Mouse (Mus musculus): ENCODE results near the gene Wars. TPM values are rescaled to one million over a fixed set of nuclear protein-coding genes. Genes with fewer than 3 reads are reported as not detected.

The Wars gene
- polyA plus RNA-seq, 1 experiment from 2014 or later, result 101 TPM

DNA sequence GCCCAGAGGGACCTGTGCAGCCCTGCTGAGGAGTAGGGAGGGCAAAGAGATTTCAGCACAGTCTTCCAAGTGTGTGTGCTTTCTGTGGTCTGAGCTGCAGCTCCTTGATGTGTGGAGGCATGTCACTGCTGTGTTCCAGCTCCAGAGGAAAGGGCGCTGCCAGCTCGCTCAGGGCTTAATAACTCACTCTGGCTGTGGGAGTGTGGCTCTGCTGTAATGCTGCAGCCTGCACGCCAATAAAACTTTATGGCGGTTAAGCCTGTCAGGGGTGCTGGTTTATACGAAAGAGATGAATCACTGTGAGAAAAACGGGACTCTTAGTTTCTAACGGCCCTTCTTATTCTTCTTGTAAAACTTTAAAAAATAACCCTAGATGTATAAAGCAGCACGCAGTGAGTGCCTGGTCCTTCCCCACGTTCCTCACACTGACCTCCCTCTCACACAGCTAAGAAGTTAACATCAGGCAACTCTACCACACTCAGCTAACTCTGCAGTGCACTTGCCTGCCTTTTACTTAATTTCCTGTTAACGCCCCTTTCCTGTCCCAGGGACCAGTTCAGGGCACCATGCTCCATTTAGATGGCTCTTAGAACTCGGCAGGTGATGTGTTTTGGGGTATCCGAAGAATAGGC, 20.9 kb upstream of the Wars start:
- DNase-seq (ENCODE audit: low spot score), result no peak
- H3K9me3 ChIP-seq (ENCODE audit: control insufficient read depth, low read length), result no peaks in the 10 kb centered on the region
- no peak overlapping the region for H3K27ac ChIP-seq
- H3K9ac ChIP-seq, result no peak overlapping the region
- H3K4me3 ChIP-seq (replicated peaks; ENCODE audit: low read length), result no peak overlapping the region
- H3K27me3 ChIP-seq (ENCODE audit: control insufficient read depth, insufficient read depth, low read length), result no peaks in the 10 kb centered on the region
- H3K4me2 ChIP-seq (replicated peaks), result no peak overlapping the region
- peaks cover 66% of the 10 kb centered on the region for H3K4me1 ChIP-seq (replicated peaks; ENCODE audit: control insufficient read depth, insufficient read depth, low read length)
- 52% methylated on average over 12 of the region's 12 CpGs for WGBS
- H3K36me3 ChIP-seq (replicated peaks; ENCODE audit: control insufficient read depth, insufficient read depth), result no peaks in the 10 kb centered on the region
- ATAC-seq (ENCODE audit: low FRiP score), result no peak

DNA sequence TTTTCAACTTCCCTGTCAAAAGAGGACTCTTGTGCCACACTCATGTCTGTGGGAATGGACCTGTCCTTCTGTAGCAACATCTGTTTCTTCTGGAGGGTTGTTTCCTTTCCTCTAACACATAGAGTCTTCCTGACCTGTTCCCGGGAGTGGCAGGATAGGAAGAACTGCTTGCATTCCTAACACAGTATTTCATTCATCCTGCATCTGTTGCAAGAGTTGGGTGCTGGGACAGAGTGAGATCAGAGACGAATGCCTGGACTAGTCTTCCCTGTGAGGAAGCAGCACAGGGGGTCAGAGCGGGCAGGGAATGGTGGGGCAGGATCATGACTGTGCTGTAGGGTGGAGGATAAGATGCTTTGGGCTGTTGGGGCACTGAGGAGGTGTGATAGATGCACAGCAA, 20.2 kb upstream of the Wars start:
- Histone ChIP-seq H3K4me3 (replicated peaks; ENCODE audit: low read length) (no peak overlapping the region), H3K36me3 (replicated peaks; ENCODE audit: control insufficient read depth, insufficient read depth) (no peaks in the 10 kb centered on the region), H3K27ac (no peak overlapping the region), H3K9ac (no peak overlapping the region), H3K27me3 (ENCODE audit: control insufficient read depth, insufficient read depth, low read length) (no peaks in the 10 kb centered on the region), H3K4me1 (replicated peaks; ENCODE audit: control insufficient read depth, insufficient read depth, low read length) (peaks cover 68% of the 10 kb centered on the region), H3K9me3 (ENCODE audit: control insufficient read depth, low read length) (no peaks in the 10 kb centered on the region), H3K4me2 (replicated peaks) (no peak overlapping the region)
- 59% methylated on average over 3 of the region's 3 CpGs for WGBS
- no peak for ATAC-seq (ENCODE audit: low FRiP score)
- DNase-seq (ENCODE audit: low spot score), result no peak

DNA sequence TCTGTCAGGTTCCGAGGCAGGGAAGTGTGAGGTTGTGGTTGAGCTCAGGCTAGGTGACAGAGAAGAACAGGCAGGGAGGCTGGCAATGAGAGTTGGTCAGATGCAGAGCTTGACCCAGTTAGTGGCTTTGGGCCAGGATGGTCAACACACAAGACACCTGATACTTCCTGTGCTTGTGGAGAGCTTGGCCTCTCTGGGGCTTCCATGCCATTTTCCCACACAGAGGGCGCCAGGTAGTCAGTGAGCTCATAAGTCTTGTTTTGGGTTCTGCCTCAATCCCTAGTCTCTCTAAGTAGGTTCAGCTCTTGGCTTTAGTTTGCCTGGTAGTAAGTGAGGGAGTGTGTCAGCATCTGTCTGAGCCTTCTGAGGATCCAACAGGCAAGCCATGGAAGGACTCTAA, 18.5 kb upstream of the Wars start:
- no peak overlapping the region for H3K4me3 ChIP-seq (replicated peaks; ENCODE audit: low read length)
- peaks cover 64% of the 10 kb centered on the region for H3K4me1 ChIP-seq (replicated peaks; ENCODE audit: control insufficient read depth, insufficient read depth, low read length)
- no peak overlapping the region for H3K4me2 ChIP-seq (replicated peaks)
- no peak overlapping the region for H3K27ac ChIP-seq
- 90% methylated on average over 2 of the region's 2 CpGs for WGBS
- ATAC-seq (ENCODE audit: low FRiP score) (no peak), DNase-seq (ENCODE audit: low spot score) (no peak)
- no peaks in the 10 kb centered on the region for H3K27me3 ChIP-seq (ENCODE audit: control insufficient read depth, insufficient read depth, low read length)
- no peaks in the 10 kb centered on the region for H3K9me3 ChIP-seq (ENCODE audit: control insufficient read depth, low read length)
- no peak overlapping the region for H3K9ac ChIP-seq
- H3K36me3 ChIP-seq (replicated peaks; ENCODE audit: control insufficient read depth, insufficient read depth), result no peaks in the 10 kb centered on the region

- Histone ChIP-seq H3K9ac (no peak overlapping the region), H3K36me3 (replicated peaks; ENCODE audit: control insufficient read depth, insufficient read depth) (no peaks in the 10 kb centered on the region), H3K4me1 (replicated peaks; ENCODE audit: control insufficient read depth, insufficient read depth, low read length) (peaks cover 61% of the 10 kb centered on the region), H3K4me2 (replicated peaks) (no peak overlapping the region), H3K9me3 (ENCODE audit: control insufficient read depth, low read length) (no peaks in the 10 kb centered on the region), H3K4me3 (replicated peaks; ENCODE audit: low read length) (no peak overlapping the region), H3K27ac (peak overlapping the region; percentile 44), H3K27me3 (ENCODE audit: control insufficient read depth, insufficient read depth, low read length) (no peaks in the 10 kb centered on the region)
- 79% methylated on average over 8 of the region's 8 CpGs for WGBS
- DNase-seq (ENCODE audit: low spot score) (no peak), ATAC-seq (ENCODE audit: low FRiP score) (no peak)
These were observed 16.0 kb upstream of the Wars start for GRCm38 (mm10) chr12:108909846-108910433.

DNA sequence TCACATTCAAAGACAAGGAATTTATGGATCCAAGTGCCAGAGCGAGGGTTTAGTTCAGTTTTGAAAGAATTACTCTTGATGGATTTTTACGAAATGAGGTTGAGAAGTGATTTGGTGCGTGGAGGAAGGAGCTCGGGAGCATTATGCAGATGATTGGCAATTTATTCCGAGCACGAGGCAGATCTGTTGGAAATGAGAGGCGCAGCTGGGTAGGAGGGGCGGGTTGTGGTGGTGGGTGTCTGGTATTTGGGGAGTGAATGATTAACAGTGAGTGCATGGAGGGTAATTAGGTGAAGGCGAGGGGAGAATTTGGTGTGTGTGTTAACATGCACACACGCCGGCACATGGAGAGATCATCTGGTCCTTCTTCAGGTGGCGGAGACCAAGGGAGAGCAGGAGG, 12.4 kb upstream of the Wars start:
- peak overlapping the region; percentile 9; the same call in 1 of the 2 replicates for H3K9ac ChIP-seq
- H3K4me3 ChIP-seq (replicated peaks; ENCODE audit: low read length), result no peak overlapping the region
- 27% methylated on average over 12 of the region's 12 CpGs for WGBS
- H3K27ac ChIP-seq, result peak overlapping the region; percentile 61
- no peaks in the 10 kb centered on the region for H3K9me3 ChIP-seq (ENCODE audit: control insufficient read depth, low read length)
- H3K27me3 ChIP-seq (ENCODE audit: control insufficient read depth, insufficient read depth, low read length), result no peaks in the 10 kb centered on the region
- H3K4me1 ChIP-seq (replicated peaks; ENCODE audit: control insufficient read depth, insufficient read depth, low read length), result peaks cover 54% of the 10 kb centered on the region
- no peak for DNase-seq (ENCODE audit: low spot score)
- 0 out of 2 replicates have a peak overlapping the region, but pooled peaks have one; percentile 15 for H3K4me2 ChIP-seq (replicated peaks)
- no peaks in the 10 kb centered on the region for H3K36me3 ChIP-seq (replicated peaks; ENCODE audit: control insufficient read depth, insufficient read depth)
- ATAC-seq (ENCODE audit: low FRiP score), result no peak

DNA sequence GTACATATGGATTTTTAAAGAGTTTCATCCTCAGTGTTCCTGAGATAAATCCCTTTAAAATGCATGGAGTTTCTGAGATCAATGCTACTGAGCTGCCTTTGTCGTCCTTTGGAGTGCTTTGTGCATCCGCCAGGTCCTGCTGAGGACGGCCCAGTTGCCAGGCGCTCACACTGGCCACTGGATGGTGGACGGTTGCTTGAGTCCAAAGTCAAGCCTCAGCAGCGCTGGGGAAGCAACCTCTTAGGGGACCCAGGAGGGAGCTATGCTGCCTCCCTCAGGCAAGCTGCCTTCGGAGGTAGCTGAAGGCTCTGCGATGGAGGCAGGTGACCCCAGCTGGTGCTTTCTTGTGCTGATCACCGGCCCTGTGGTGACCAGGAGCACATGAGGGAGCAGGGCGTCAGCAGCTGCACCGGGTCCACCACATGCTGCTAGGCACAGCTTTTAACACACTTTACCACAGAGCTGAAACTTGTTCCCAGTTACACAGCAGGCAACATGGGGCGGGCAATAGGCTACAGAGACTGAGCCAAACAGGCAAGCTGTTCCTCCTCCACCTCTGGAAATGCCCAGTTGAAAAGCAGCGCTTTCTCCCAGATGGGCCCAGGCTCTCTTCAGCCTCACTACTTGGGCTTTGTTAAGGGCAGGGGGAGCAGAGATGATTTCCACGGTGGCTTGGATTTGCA, 11.8 kb upstream of the Wars start:
- Histone ChIP-seq H3K27ac (peak overlapping the region; percentile 61), H3K4me2 (replicated peaks) (no peak overlapping the region), H3K4me1 (replicated peaks; ENCODE audit: control insufficient read depth, insufficient read depth, low read length) (peaks cover 51% of the 10 kb centered on the region), H3K36me3 (replicated peaks; ENCODE audit: control insufficient read depth, insufficient read depth) (no peaks in the 10 kb centered on the region), H3K27me3 (ENCODE audit: control insufficient read depth, insufficient read depth, low read length) (no peaks in the 10 kb centered on the region), H3K4me3 (replicated peaks; ENCODE audit: low read length) (no peak overlapping the region), H3K9ac (0 out of 2 replicates have a peak overlapping the region, but pooled peaks have one; percentile 9), H3K9me3 (ENCODE audit: control insufficient read depth, low read length) (no peaks in the 10 kb centered on the region)
- ATAC-seq (ENCODE audit: low FRiP score), result peak; percentile 15; the same call in 1 of the 2 replicates
- WGBS, result 12% methylated on average over 14 of the region's 14 CpGs
- DNase-seq (ENCODE audit: low spot score), result no peak

- ATAC-seq (ENCODE audit: low FRiP score) (no peak), DNase-seq (ENCODE audit: low spot score) (no peak)
- H3K27me3 ChIP-seq (ENCODE audit: control insufficient read depth, insufficient read depth, low read length), result no peaks in the 10 kb centered on the region
- H3K4me2 ChIP-seq (replicated peaks), result 0 out of 2 replicates have a peak overlapping the region, but pooled peaks have one; percentile 12
- H3K9ac ChIP-seq, result peak overlapping the region; percentile 28; the same call in 1 of the 2 replicates
- no peak overlapping the region; the same call in 1 of the 2 replicates for H3K27ac ChIP-seq
- H3K36me3 ChIP-seq (replicated peaks; ENCODE audit: control insufficient read depth, insufficient read depth), result no peaks in the 10 kb centered on the region
- 32% methylated on average over 8 of the region's 8 CpGs for WGBS
- H3K9me3 ChIP-seq (ENCODE audit: control insufficient read depth, low read length), result no peaks in the 10 kb centered on the region
- H3K4me3 ChIP-seq (replicated peaks; ENCODE audit: low read length), result no peak overlapping the region
- peaks cover 44% of the 10 kb centered on the region for H3K4me1 ChIP-seq (replicated peaks; ENCODE audit: control insufficient read depth, insufficient read depth, low read length)
These were observed 10.3 kb upstream of the Wars start for GRCm38 (mm10) chr12:108904276-108904653.

- Histone ChIP-seq H3K27me3 (ENCODE audit: control insufficient read depth, insufficient read depth, low read length) (no peaks in the 10 kb centered on the region), H3K4me3 (replicated peaks; ENCODE audit: low read length) (no peak overlapping the region), H3K27ac (no peak overlapping the region; the same call in 1 of the 2 replicates), H3K4me2 (replicated peaks) (0 out of 2 replicates have a peak overlapping the region, but pooled peaks have one; percentile 12), H3K4me1 (replicated peaks; ENCODE audit: control insufficient read depth, insufficient read depth, low read length) (peaks cover 39% of the 10 kb centered on the region), H3K36me3 (replicated peaks; ENCODE audit: control insufficient read depth, insufficient read depth) (0 out of 2 replicates have a peak, but pooled peaks cover 2% of the 10 kb centered on the region), H3K9me3 (ENCODE audit: control insufficient read depth, low read length) (no peaks in the 10 kb centered on the region), H3K9ac (peak overlapping the region; percentile 28; the same call in 1 of the 2 replicates)
- DNase-seq (ENCODE audit: low spot score) (peak; percentile 88), ATAC-seq (ENCODE audit: low FRiP score) (peak; percentile 56; the same call in 1 of the 2 replicates)
- WGBS, result 64% methylated on average over 8 of the region's 8 CpGs
These were observed 9.8 kb upstream of the Wars start for GRCm38 (mm10) chr12:108903600-108904275.

GRCm38 (mm10) chr12:108902940-108903339, 9.0 kb upstream of the Wars start:
- no peaks in the 10 kb centered on the region for H3K27me3 ChIP-seq (ENCODE audit: control insufficient read depth, insufficient read depth, low read length)
- WGBS, result 18% methylated on average over 8 of the region's 8 CpGs
- no peak overlapping the region for H3K9ac ChIP-seq
- no peak overlapping the region for H3K27ac ChIP-seq
- no peak overlapping the region for H3K4me2 ChIP-seq (replicated peaks)
- H3K9me3 ChIP-seq (ENCODE audit: control insufficient read depth, low read length), result no peaks in the 10 kb centered on the region
- H3K4me3 ChIP-seq (replicated peaks; ENCODE audit: low read length), result no peak overlapping the region
- ATAC-seq (ENCODE audit: low FRiP score), result peak; percentile 44
- peaks cover 31% of the 10 kb centered on the region for H3K4me1 ChIP-seq (replicated peaks; ENCODE audit: control insufficient read depth, insufficient read depth, low read length)
- H3K36me3 ChIP-seq (replicated peaks; ENCODE audit: control insufficient read depth, insufficient read depth), result peaks cover 8% of the 10 kb centered on the region; the same call in 1 of the 2 replicates
- DNase-seq (ENCODE audit: low spot score), result peak; percentile 68

All from hindbrain, embryonic 14.5 days (tissue).